Mouse (Mus musculus): ENCODE data around the gene Gsn. TPM values are rescaled to one million over a fixed set of nuclear protein-coding genes. Genes with fewer than 3 reads are reported as not detected.

Gene Gsn
- total and polyA plus RNA-seq, 3 experiments: 24.2 to 54.2 (median 42.9) TPM

GRCm38 (mm10) chr2:35297703-35298332 is 41.6 kb downstream of the Gsn start:
- no peaks in the 10 kb centered on the region for H3K27me3 ChIP-seq (replicated peaks)
- peaks cover 7 to 68% of the 10 kb centered on the region in 2 experiments for H3K36me3 ChIP-seq (replicated peaks in 1 of 2; ENCODE audit: control insufficient read depth in 1 of 2, insufficient read depth in 1 of 2, low read length in 1 of 2)
- DNase-seq (ENCODE audit: extremely low read depth): peak; percentile 73
- H3K27ac ChIP-seq (ENCODE audit: insufficient read depth, low read depth): no peak overlapping the region
- no peaks in the 10 kb centered on the region for H3K79me2 ChIP-seq (replicated peaks; ENCODE audit: control insufficient read depth, extremely low read depth, insufficient read depth, poor library complexity, severe bottlenecking)
- no peak overlapping the region for H3K4me2 ChIP-seq (ENCODE audit: insufficient read depth, low read depth, poor library complexity, severe bottlenecking)
- no peak for TF ChIP-seq USF2 (conservative IDR thresholded peaks at IDR 0.05; ENCODE audit: low read depth, low read length)
- peak; percentile 97 for TF ChIP-seq SMC3 (IDR thresholded peaks at IDR 0.05; ENCODE audit: low read depth, low read length)
- no peak for TF ChIP-seq KAT2A (IDR thresholded peaks at IDR 0.05; ENCODE audit: insufficient replicate concordance, low read length)
- TF ChIP-seq IRF4 (IDR thresholded peaks at IDR 0.05; ENCODE audit: low read depth, low read length): peak; percentile 30; the same call in 1 of the 2 replicates
- TF ChIP-seq RAD21 (IDR thresholded peaks at IDR 0.05; ENCODE audit: low read depth, low read length): peak; percentile 95
- peak; percentile 76 for TF ChIP-seq ZC3H11A (IDR thresholded peaks at IDR 0.05; ENCODE audit: low read depth, low read length)
- peak; percentile 97 to 99 for TF ChIP-seq CTCF (conservative IDR thresholded peaks at IDR 0.05 in 1 of 2, IDR thresholded peaks at IDR 0.05 in 1 of 2; ENCODE audit: low read depth in 2 of 2, low read length in 2 of 2)
- dilution Hi-C loops (cut with MboI; ENCODE audit: extremely low pct_ligation_motif_present, extremely low pct_unique_long_range_greater_than_20kb, low sequenced_read_pairs): no loop called here
- no peak overlapping the region for H3K4me3 ChIP-seq (replicated peaks in 1 of 3; ENCODE audit: low read depth in 2 of 3, low read length in 2 of 3, poor library complexity in 1 of 3)
- no peak overlapping the region for H3K9ac ChIP-seq (ENCODE audit: insufficient read depth, low read depth)
- in situ Hi-C loops (cut with MboI; ENCODE audit: low pct_ligation_motif_present, low pct_unique_long_range_greater_than_20kb, low sequenced_read_pairs): loop anchor here (5.0 to 25.0 kb wide), 3 partner anchors 39 to 614 kb away; partner anchors contain the start of gene Stom
- H3K9me3 ChIP-seq (replicated peaks; ENCODE audit: low read length): no peaks in the 10 kb centered on the region
- peaks cover 0 to 9% of the 10 kb centered on the region in 2 experiments; a peak in 2 of 4 replicates for H3K4me1 ChIP-seq (ENCODE audit: control insufficient read depth in 1 of 2, insufficient read depth in 2 of 2)

DNA sequence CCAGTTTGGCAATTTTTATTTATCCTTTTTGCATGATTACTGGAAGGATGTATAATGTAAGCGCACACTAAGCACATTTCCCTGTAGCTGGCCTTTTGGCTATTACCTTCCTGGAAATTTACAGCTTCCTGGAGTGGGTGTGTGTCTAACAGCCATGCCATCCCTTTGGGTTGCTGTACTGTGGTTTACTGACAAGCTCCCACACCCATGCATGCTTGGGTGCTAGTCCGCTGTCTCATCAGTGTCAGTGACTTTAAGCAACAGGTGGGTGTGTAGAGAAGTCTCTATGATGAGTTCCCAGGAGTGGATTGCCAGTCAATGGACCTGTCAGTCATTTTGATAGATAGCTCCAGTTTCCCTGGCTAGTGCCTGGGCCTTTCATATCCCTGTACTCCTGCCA is 43.3 kb downstream of the Gsn start:
- dilution Hi-C loops (cut with MboI; ENCODE audit: extremely low pct_ligation_motif_present, extremely low pct_unique_long_range_greater_than_20kb, low sequenced_read_pairs): no loop called here
- H3K4me3 ChIP-seq (replicated peaks in 1 of 3; ENCODE audit: low read depth in 2 of 3, low read length in 2 of 3, poor library complexity in 1 of 3): no peak overlapping the region
- H3K27me3 ChIP-seq (replicated peaks): no peaks in the 10 kb centered on the region
- no peak for DNase-seq (ENCODE audit: extremely low read depth)
- peaks cover 0 to 9% of the 10 kb centered on the region in 2 experiments; a peak in 2 of 4 replicates for H3K4me1 ChIP-seq (ENCODE audit: control insufficient read depth in 1 of 2, insufficient read depth in 2 of 2)
- H3K79me2 ChIP-seq (replicated peaks; ENCODE audit: control insufficient read depth, extremely low read depth, insufficient read depth, poor library complexity, severe bottlenecking): no peaks in the 10 kb centered on the region
- no peak for TF ChIP-seq GABPA (IDR thresholded peaks at IDR 0.05; ENCODE audit: insufficient replicate concordance, low read depth, low read length)
- no peak for TF ChIP-seq UBTF (IDR thresholded peaks at IDR 0.05; ENCODE audit: low read depth, low read length)
- no peak for TF ChIP-seq RCOR1 (conservative IDR thresholded peaks at IDR 0.05; ENCODE audit: low read depth, low read length)
- no peak for TF ChIP-seq JUND (conservative IDR thresholded peaks at IDR 0.05; ENCODE audit: low read depth, low read length)
- TF ChIP-seq CTCF (conservative IDR thresholded peaks at IDR 0.05 in 1 of 2, IDR thresholded peaks at IDR 0.05 in 1 of 2; ENCODE audit: low read depth in 2 of 2, low read length in 2 of 2): no peak
- TF ChIP-seq MXI1 (IDR thresholded peaks at IDR 0.05; ENCODE audit: low read depth, low read length): no peak
- TF ChIP-seq IRF4 (IDR thresholded peaks at IDR 0.05; ENCODE audit: low read depth, low read length): no peak
- no peak for TF ChIP-seq ELF1 (IDR thresholded peaks at IDR 0.05; ENCODE audit: low read depth, low read length)
- no peak for TF ChIP-seq MAFK (IDR thresholded peaks at IDR 0.05; ENCODE audit: insufficient replicate concordance, low read length)
- no peak for TF ChIP-seq ZNF384 (IDR thresholded peaks at IDR 0.05; ENCODE audit: low read depth, low read length)
- no peak overlapping the region for H3K27ac ChIP-seq (ENCODE audit: insufficient read depth, low read depth)
- in situ Hi-C loops (cut with MboI; ENCODE audit: low pct_ligation_motif_present, low pct_unique_long_range_greater_than_20kb, low sequenced_read_pairs): loop anchor here (5.0 to 25.0 kb wide), 3 partner anchors 38 to 613 kb away; partner anchors contain the start of gene Stom
- H3K9me3 ChIP-seq (replicated peaks; ENCODE audit: low read length): no peaks in the 10 kb centered on the region
- H3K4me2 ChIP-seq (ENCODE audit: insufficient read depth, low read depth, poor library complexity, severe bottlenecking): no peak overlapping the region
- no peak overlapping the region for H3K9ac ChIP-seq (ENCODE audit: insufficient read depth, low read depth)
- H3K36me3 ChIP-seq (replicated peaks in 1 of 2; ENCODE audit: control insufficient read depth in 1 of 2, insufficient read depth in 1 of 2, low read length in 1 of 2): peaks cover 4 to 67% of the 10 kb centered on the region in 2 experiments
